Mouse (Mus musculus): ENCODE data around the gene Trpm3.

DNA sequence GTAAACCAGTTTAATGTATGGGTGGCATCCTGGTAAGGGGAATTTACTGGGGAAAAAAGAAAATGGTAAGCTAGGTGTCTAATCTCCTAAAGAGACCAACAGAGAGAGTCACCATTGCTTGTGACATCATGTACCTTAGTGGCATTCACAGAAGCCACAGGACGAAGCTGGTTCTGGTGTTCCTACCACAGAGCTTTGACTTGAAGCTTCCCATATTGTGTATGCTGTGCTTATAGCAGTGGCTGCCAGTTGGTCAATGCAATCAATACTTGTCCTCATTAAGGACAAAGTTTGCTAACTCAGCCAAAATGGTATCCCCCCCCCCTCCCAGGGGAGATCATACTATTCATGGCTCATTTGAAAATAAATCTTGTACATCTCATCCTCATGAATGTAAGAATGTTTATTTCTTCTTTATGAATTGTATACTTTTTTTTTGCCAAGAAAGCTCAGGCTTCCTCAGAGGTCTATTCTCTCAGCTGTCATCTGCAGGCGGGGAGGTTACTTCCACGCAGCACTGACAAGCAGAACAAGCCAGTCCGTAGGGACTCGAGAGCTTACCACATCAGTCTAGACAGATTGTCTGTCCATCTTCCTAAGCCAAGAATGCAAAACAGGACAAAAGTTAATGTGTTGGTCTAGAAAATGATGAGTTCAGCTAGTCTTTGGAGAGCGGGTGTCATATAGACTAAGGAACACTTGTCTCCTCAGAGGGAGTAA lies 404.3 kb downstream of the Trpm3 start:
- TF ChIP-seq CTCF (IDR thresholded peaks at IDR 0.05; ENCODE audit: low read depth, low read length) (no peak), GATA1 (IDR thresholded peaks at IDR 0.05; ENCODE audit: borderline replicate concordance, low read length) (no peak), GATA2 (IDR thresholded peaks at IDR 0.05; ENCODE audit: borderline replicate concordance, low read depth, low read length) (no peak)
